27 mouse cellular contexts compared by ENCODE assay signal in the genomic region with DNA sequence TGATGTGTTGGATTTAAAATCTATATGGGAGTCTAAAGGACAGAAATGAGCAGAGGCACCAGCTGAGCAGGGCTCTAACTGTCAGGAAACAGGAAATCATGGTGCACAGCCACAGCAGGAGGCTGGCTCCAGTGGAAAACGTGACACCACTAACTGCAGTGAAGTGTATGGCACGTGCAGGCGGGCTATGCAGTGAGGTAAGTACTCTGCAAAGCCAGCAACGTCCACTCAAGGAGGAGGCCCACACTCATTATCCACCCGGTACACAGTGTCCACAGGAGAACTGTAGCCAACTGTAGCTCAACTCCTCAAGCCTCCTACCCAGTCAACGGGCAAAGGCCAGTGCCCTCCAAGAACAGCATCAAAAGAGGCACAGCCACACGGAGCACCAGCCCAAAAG. TPM values are rescaled to one million over a fixed set of nuclear protein-coding genes. Genes with fewer than 3 reads are reported as not detected.
DNase-seq lines count a peak whose midpoint lies in the region.
"Had no signal": no experiment of that assay in that cellular context is flagged by ENCODE, and none has a peak within 500 bp of the region (broad histone marks: within the 10 kb centered on the region; RNA-seq: fewer than 3 reads in every experiment).

No protein-coding gene starts in this region.

- intact Hi-C loops in gastrocnemius, postnatal 36 days (cut with DNase I), result no loop called here

- DNase-seq in heart, adult 11 months, result peak; percentile 56
- DNase-seq in heart, adult 8-10 months (ENCODE audit: low spot score), result no peak
- DNase-seq in testis, postnatal 10 days (ENCODE audit: low spot score), result peak; percentile 32
- DNase-seq in testis, postnatal 14 days (ENCODE audit: low spot score), result no peak
- peak; percentile 59 for DNase-seq in thymus, postnatal 0 days (ENCODE audit: low spot score)
- DNase-seq in gastrocnemius, postnatal 36 days, result no peak
- no peak for DNase-seq in kidney, adult 8-10 months
- no peak for DNase-seq in right cerebral cortex, postnatal 36 days (ENCODE audit: low spot score in 2 of 2)
- DNase-seq: adrenal gland, postnatal 36 days; cerebellum, adult 11-12 months; cerebellum, postnatal 14 days; gastrocnemius, adult 2 months; layer of hippocampus, postnatal 36 days; liver; retina, postnatal 1 day had no signal

RNA-seq across cellular contexts. Expression of a gene that starts 34.9 kb away (rescaled TPM):
- total RNA-seq in heart, adult 8-10 months (2022), result 10 to 100 TPM; 32.9 to 41.6 (median 36.0) TPM
- 32.9 and 41.8 TPM in 2 replicates for polyA plus RNA-seq in thymus, postnatal 0 days (2015; fragmentation: Nextera tagmentation; extraction: Ambion mirVana)
- total RNA-seq in gastrocnemius, postnatal 36 days (2021), result 10 to 100 TPM; 25.0 TPM

RNA-seq across cellular contexts. Expression of a gene that starts 46.5 kb away (rescaled TPM):
- total RNA-seq in heart, adult 8-10 months (2022), result not detected
- polyA plus RNA-seq in thymus, postnatal 0 days (2015; fragmentation: Nextera tagmentation; extraction: Ambion mirVana), result 0.30 TPM in 1 of 2 replicates, not detected in the other
- not detected for total RNA-seq in gastrocnemius, postnatal 36 days (2021)
- total RNA-seq: adrenal gland, postnatal 36 days; gastrocnemius, adult 2 months; hematopoietic stem cell, adult 5-6 weeks; layer of hippocampus, adult 2 months; layer of hippocampus, postnatal 36 days; left cerebral cortex, postnatal 14 days; megakaryocyte-erythroid progenitor cell, adult 5-6 weeks; monocyte, adult 5-6 weeks had no signal
- polyA plus RNA-seq: forebrain, embryonic 12.5 days; heart, embryonic 16.5 days; hindbrain, embryonic 16.5 days; intestine, postnatal 0 days; kidney, postnatal 0 days; liver, embryonic 16.5 days; neural tube, embryonic 11.5 days had no signal

Comparison
In these comparisons a context has a peak if more than half of its experiments do, and no peak if none do; other contexts are left out.
1. DNase-seq: peak in heart, adult 11 months (single experiment), testis, postnatal 10 days (single experiment) and thymus, postnatal 0 days (single experiment); none in heart, adult 8-10 months (single experiment), testis, postnatal 14 days (single experiment), gastrocnemius, postnatal 36 days (0 of 2), kidney, adult 8-10 months (0 of 2) and right cerebral cortex, postnatal 36 days (0 of 2).